Mouse (Mus musculus): Measurements from ENCODE around the gene Hes1.

GRCm38 (mm10) chr16:30052271-30052670 lies 11.9 kb upstream of the Hes1 start:
- no peak for TF ChIP-seq CTCF (IDR thresholded peaks at IDR 0.05; ENCODE audit: low read depth, low read length)
- no peak for TF ChIP-seq POLR2A (IDR thresholded peaks at IDR 0.05; ENCODE audit: borderline replicate concordance, low read depth, low read length)

Data from bone marrow macrophage, adult 2 months (primary cell).